Mouse (Mus musculus): Measurements from ENCODE around the gene Tmem97.
"Not testable (repeated sequence)": the region's sequence is repeated elsewhere in the genome, so short reads cannot be mapped to it uniquely, and the experiment has no call there.

The Tmem97 gene

GRCm38 (mm10) chr11:78549491-78549987 lies 1.0 kb downstream of the Tmem97 start:
- no peak for DNase-seq (ENCODE audit: low spot score)

- DNase-seq (ENCODE audit: low spot score) = no peak
Observed at GRCm38 (mm10) chr11:78547718-78548460, 2.7 kb downstream of the Tmem97 start.

- no peak for DNase-seq (ENCODE audit: low spot score)
Observed at GRCm38 (mm10) chr11:78545181-78545580, 5.4 kb downstream of the Tmem97 start.

- DNase-seq (ENCODE audit: low spot score) = no peak
Observed at GRCm38 (mm10) chr11:78544449-78545111, 6.0 kb downstream of the Tmem97 start.

- DNase-seq (ENCODE audit: low spot score) = no peak
Observed at GRCm38 (mm10) chr11:78540358-78540757, 10.2 kb downstream of the Tmem97 start.

- DNase-seq (ENCODE audit: low spot score) = no peak
Observed at GRCm38 (mm10) chr11:78536690-78537084, 13.9 kb downstream of the Tmem97 start.

GRCm38 (mm10) chr11:78536080-78536689 lies 14.4 kb downstream of the Tmem97 start, which contains the start of the genes Tnfaip1 and Ift20:
TSS of gene Tnfaip1 (minus strand) at chr11:78536332.
TSS of gene Ift20 (plus strand) at chr11:78536361.
- peak; percentile 90 for DNase-seq (ENCODE audit: low spot score)

- no peak for DNase-seq (ENCODE audit: low spot score)
Observed at GRCm38 (mm10) chr11:78535376-78536079, 15.0 kb downstream of the Tmem97 start.

GRCm38 (mm10) chr11:78534516-78534915 lies 16.1 kb downstream of the Tmem97 start:
- DNase-seq (ENCODE audit: low spot score) = no peak

GRCm38 (mm10) chr11:78531515-78531914 lies 19.1 kb downstream of the Tmem97 start:
- DNase-seq (ENCODE audit: low spot score) = not testable (repeated sequence)

GRCm38 (mm10) chr11:78531046-78531445 lies 19.5 kb downstream of the Tmem97 start:
- DNase-seq (ENCODE audit: low spot score) = no peak

- DNase-seq (ENCODE audit: low spot score) = no peak
Observed at GRCm38 (mm10) chr11:78530001-78530400, 20.6 kb downstream of the Tmem97 start.

GRCm38 (mm10) chr11:78528714-78529113 lies 21.9 kb downstream of the Tmem97 start:
- no peak for DNase-seq (ENCODE audit: low spot score)

- no peak for DNase-seq (ENCODE audit: low spot score)
Observed at GRCm38 (mm10) chr11:78524838-78525237, 25.7 kb downstream of the Tmem97 start.

- DNase-seq (ENCODE audit: low spot score) = no peak
Observed at GRCm38 (mm10) chr11:78523241-78523955, 27.2 kb downstream of the Tmem97 start.

- no peak for DNase-seq (ENCODE audit: low spot score)
Observed at GRCm38 (mm10) chr11:78522481-78522997, 28.0 kb downstream of the Tmem97 start.

- no peak for DNase-seq (ENCODE audit: low spot score)
Observed at GRCm38 (mm10) chr11:78521880-78522279, 28.7 kb downstream of the Tmem97 start.

- no peak for DNase-seq (ENCODE audit: low spot score)
Observed at GRCm38 (mm10) chr11:78518931-78519330, 31.6 kb downstream of the Tmem97 start.

GRCm38 (mm10) chr11:78515549-78516325 lies 34.8 kb downstream of the Tmem97 start:
- no peak for DNase-seq (ENCODE audit: low spot score)

- no peak for DNase-seq (ENCODE audit: low spot score)
Observed at GRCm38 (mm10) chr11:78513106-78513790, 37.3 kb downstream of the Tmem97 start.
